Comparison of ENCODE assay signal across 9 mouse cellular contexts in the genomic region with DNA sequence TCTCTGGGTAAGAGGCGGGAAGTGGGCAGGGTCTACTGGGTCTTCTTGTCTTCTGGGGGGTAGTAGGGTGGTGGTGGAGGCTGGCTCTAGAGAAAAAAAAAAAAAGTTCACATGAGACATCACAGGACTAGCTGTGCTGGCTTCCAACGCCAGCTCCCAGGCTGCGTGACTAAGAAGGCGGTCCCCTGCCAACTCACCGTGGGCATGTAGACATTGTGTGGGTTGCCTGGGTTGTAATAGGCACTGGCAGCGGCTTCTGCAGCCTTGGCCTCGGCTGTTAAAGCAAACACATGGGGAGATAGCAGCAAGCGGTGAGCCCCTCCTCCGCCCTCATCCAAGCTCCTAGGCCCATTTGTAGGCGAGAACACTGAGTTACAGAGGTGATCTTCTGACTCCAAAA. TPM values are rescaled to one million over a fixed set of nuclear protein-coding genes. Genes with fewer than 3 reads are reported as not detected.
DNase-seq lines count a peak whose midpoint lies in the region; ATAC-seq and TF ChIP-seq lines count a peak whose summit lies in the region.
"Had no signal": no experiment of that assay in that cellular context is flagged by ENCODE, and none has a peak within 500 bp of the region (broad histone marks: within the 10 kb centered on the region; RNA-seq: fewer than 3 reads in every experiment).

No protein-coding gene starts in this region.

- H3K9me3 ChIP-seq in liver, embryonic 11.5 days (ENCODE audit: control insufficient read depth, low read length): no peaks in the 10 kb centered on the region
- H3K9me3 ChIP-seq in liver, postnatal 0 days (ENCODE audit: low read length): no peaks in the 10 kb centered on the region
- no peaks in the 10 kb centered on the region for H3K9me3 ChIP-seq in midbrain, embryonic 14.5 days (ENCODE audit: control insufficient read depth, low read length)
- H3K9me3 ChIP-seq: lung, embryonic 15.5 days had no signal

- peak overlapping the region; percentile 79; the same call in 1 of the 2 replicates for H3K27ac ChIP-seq in liver, embryonic 11.5 days (ENCODE audit: low read depth, low read length)
- no peak overlapping the region for H3K27ac ChIP-seq in liver, postnatal 0 days (ENCODE audit: low read depth)
- no peak overlapping the region for H3K27ac ChIP-seq in midbrain, embryonic 14.5 days (replicated peaks; ENCODE audit: low read depth, low read length)

- no peak for DNase-seq in liver, embryonic 11.5 days (ENCODE audit: low spot score)
- DNase-seq in liver, postnatal 0 days: no peak
- peak; percentile 75 for DNase-seq in cerebellum, adult 9-11 months
- DNase-seq in layer of hippocampus, adult 9-11 months: peak; percentile 95
- peak; percentile 49 for DNase-seq in right cerebral cortex, postnatal 14 days
- DNase-seq in midbrain, embryonic 14.5 days: no peak
- DNase-seq in heart, adult 8-10 months (ENCODE audit: low spot score): no peak

- no peak for TF ChIP-seq EP300 in liver, postnatal 0 days (IDR thresholded peaks at IDR 0.05; ENCODE audit: low read depth)

- no peak for ATAC-seq in liver, embryonic 11.5 days (replicated peaks; ENCODE audit: low FRiP score)
- ATAC-seq in liver, postnatal 0 days: no peak
- no peak for ATAC-seq in midbrain, embryonic 14.5 days (ENCODE audit: low FRiP score, low TSS enrichment)
- ATAC-seq: inflammation-experienced regulatory T-cells, adult 6 months had no signal

- 69% methylated on average over 10 of the region's 10 CpGs for WGBS in liver, embryonic 11.5 days
- WGBS in liver, postnatal 0 days (ENCODE audit: insufficient replicate concordance): 70% methylated on average over 10 of the region's 10 CpGs
- 77% methylated on average over 10 of the region's 10 CpGs for WGBS in midbrain, embryonic 14.5 days

- no peak for TF ChIP-seq CTCF in liver, postnatal 0 days (IDR thresholded peaks at IDR 0.05; ENCODE audit: low read depth)

- H3K4me2 ChIP-seq in liver, embryonic 11.5 days: peak overlapping the region; percentile 19; the same call in 1 of the 2 replicates
- H3K4me2 ChIP-seq in liver, postnatal 0 days (ENCODE audit: low read depth, low read length): no peak overlapping the region
- no peak overlapping the region for H3K4me2 ChIP-seq in midbrain, embryonic 14.5 days (ENCODE audit: low read length)
- H3K4me2 ChIP-seq: lung, embryonic 15.5 days had no signal

- H3K9ac ChIP-seq in liver, embryonic 11.5 days (ENCODE audit: low read depth, low read length): no peak overlapping the region
- H3K9ac ChIP-seq in liver, postnatal 0 days (replicated peaks): no peak overlapping the region
- no peak overlapping the region for H3K9ac ChIP-seq in midbrain, embryonic 14.5 days (replicated peaks; ENCODE audit: low read length)
- H3K9ac ChIP-seq: lung, embryonic 15.5 days had no signal

- no peak overlapping the region for H3K4me3 ChIP-seq in liver, embryonic 11.5 days (ENCODE audit: low read depth, low read length)
- no peak overlapping the region for H3K4me3 ChIP-seq in liver, postnatal 0 days (ENCODE audit: low read depth, low read length)
- H3K4me3 ChIP-seq in midbrain, embryonic 14.5 days (replicated peaks; ENCODE audit: low read depth, low read length): no peak overlapping the region
- H3K4me3 ChIP-seq: lung, embryonic 15.5 days had no signal

- H3K4me1 ChIP-seq in liver, embryonic 11.5 days (replicated peaks; ENCODE audit: control insufficient read depth, insufficient read depth, low read length): peaks cover 55% of the 10 kb centered on the region
- peaks cover 42% of the 10 kb centered on the region for H3K4me1 ChIP-seq in liver, postnatal 0 days (ENCODE audit: insufficient read depth)
- H3K4me1 ChIP-seq in midbrain, embryonic 14.5 days (ENCODE audit: control insufficient read depth, insufficient read depth, low read length): no peaks in the 10 kb centered on the region

- H3K36me3 ChIP-seq in liver, embryonic 11.5 days (ENCODE audit: control insufficient read depth, insufficient read depth, low read length): peaks cover 33% of the 10 kb centered on the region
- peaks cover 50% of the 10 kb centered on the region for H3K36me3 ChIP-seq in liver, postnatal 0 days (replicated peaks; ENCODE audit: insufficient read depth, low read length)
- H3K36me3 ChIP-seq in midbrain, embryonic 14.5 days (ENCODE audit: control insufficient read depth, insufficient read depth, low read length): peaks cover 54% of the 10 kb centered on the region

- no peaks in the 10 kb centered on the region for H3K27me3 ChIP-seq in liver, embryonic 11.5 days (replicated peaks; ENCODE audit: control insufficient read depth, insufficient read depth, low read length)
- H3K27me3 ChIP-seq in liver, postnatal 0 days (ENCODE audit: insufficient read depth, low read length): no peaks in the 10 kb centered on the region
- no peaks in the 10 kb centered on the region for H3K27me3 ChIP-seq in midbrain, embryonic 14.5 days (ENCODE audit: control insufficient read depth, insufficient read depth, low read length)
- H3K27me3 ChIP-seq: lung, embryonic 15.5 days had no signal

RNA-seq across cellular contexts. Expression of gene Unc13d, which starts 1.8 kb away (rescaled TPM):
- 44.8 and 45.3 TPM in 2 replicates for polyA plus RNA-seq in liver, embryonic 11.5 days (2014; fragmentation: Nextera tagmentation; extraction: Ambion mirVana)
- polyA plus RNA-seq in liver, postnatal 0 days (2015; fragmentation: Nextera tagmentation; extraction: Ambion mirVana): 6.1 and 6.9 TPM in 2 replicates
- 1.1 and 1.5 TPM in 2 replicates for polyA plus RNA-seq in midbrain, embryonic 14.5 days (2014; fragmentation: Nextera tagmentation; extraction: Ambion mirVana)
- total RNA-seq in heart, adult 8-10 months (2022): 1 to 10 TPM in 2 of 4 experiments, under 1 TPM in 2; 0.41 to 1.4 (median 0.83) TPM

RNA-seq across cellular contexts. Expression of gene Wbp2, which starts 7.3 kb away (rescaled TPM):
- 98.8 and 105 TPM in 2 replicates for polyA plus RNA-seq in liver, embryonic 11.5 days (2014; fragmentation: Nextera tagmentation; extraction: Ambion mirVana)
- 63.3 and 65.0 TPM in 2 replicates for polyA plus RNA-seq in liver, postnatal 0 days (2015; fragmentation: Nextera tagmentation; extraction: Ambion mirVana)
- 152 and 160 TPM in 2 replicates for polyA plus RNA-seq in midbrain, embryonic 14.5 days (2014; fragmentation: Nextera tagmentation; extraction: Ambion mirVana)
- 100 to 1,000 TPM; 108 to 126 (median 116) TPM for total RNA-seq in heart, adult 8-10 months (2022)

RNA-seq across cellular contexts. Expression of gene Trim47, which starts 47.5 kb away (rescaled TPM):
- 6.3 and 6.6 TPM in 2 replicates for polyA plus RNA-seq in liver, embryonic 11.5 days (2014; fragmentation: Nextera tagmentation; extraction: Ambion mirVana)
- polyA plus RNA-seq in liver, postnatal 0 days (2015; fragmentation: Nextera tagmentation; extraction: Ambion mirVana): 5.7 and 7.4 TPM in 2 replicates
- polyA plus RNA-seq in midbrain, embryonic 14.5 days (2014; fragmentation: Nextera tagmentation; extraction: Ambion mirVana): 5.2 and 5.3 TPM in 2 replicates
- 10 to 100 TPM; 17.9 to 25.7 (median 22.1) TPM for total RNA-seq in heart, adult 8-10 months (2022)

RNA-seq across cellular contexts. Expression of gene Unk, which starts 49.4 kb away (rescaled TPM):
- 28.9 and 34.1 TPM in 2 replicates for polyA plus RNA-seq in liver, embryonic 11.5 days (2014; fragmentation: Nextera tagmentation; extraction: Ambion mirVana)
- polyA plus RNA-seq in liver, postnatal 0 days (2015; fragmentation: Nextera tagmentation; extraction: Ambion mirVana): 3.9 and 5.1 TPM in 2 replicates
- 26.5 and 33.0 TPM in 2 replicates for polyA plus RNA-seq in midbrain, embryonic 14.5 days (2014; fragmentation: Nextera tagmentation; extraction: Ambion mirVana)
- total RNA-seq in heart, adult 8-10 months (2022): 1 to 10 TPM; 7.2 to 9.4 (median 7.8) TPM

RNA-seq across cellular contexts. Expression of gene Trim65, which starts 51.4 kb away (rescaled TPM):
- 3.1 and 3.5 TPM in 2 replicates for polyA plus RNA-seq in liver, embryonic 11.5 days (2014; fragmentation: Nextera tagmentation; extraction: Ambion mirVana)
- polyA plus RNA-seq in liver, postnatal 0 days (2015; fragmentation: Nextera tagmentation; extraction: Ambion mirVana): 1.1 and 1.2 TPM in 2 replicates
- 1.6 and 2.0 TPM in 2 replicates for polyA plus RNA-seq in midbrain, embryonic 14.5 days (2014; fragmentation: Nextera tagmentation; extraction: Ambion mirVana)
- total RNA-seq in heart, adult 8-10 months (2022): 1 to 10 TPM; 6.6 to 8.2 (median 7.6) TPM

Comparison
In these comparisons a context has a peak if more than half of its experiments do, and no peak if none do; other contexts are left out.
1. DNase-seq: peak in cerebellum, adult 9-11 months (single experiment), layer of hippocampus, adult 9-11 months (single experiment) and right cerebral cortex, postnatal 14 days (single experiment); none in liver, embryonic 11.5 days (single experiment), liver, postnatal 0 days (single experiment), midbrain, embryonic 14.5 days (single experiment) and heart, adult 8-10 months (single experiment).